Mouse (Mus musculus) adrenal gland, postnatal 14 days (tissue): ENCODE data around the gene Gpank1. TPM values are rescaled to one million over a fixed set of nuclear protein-coding genes. Genes with fewer than 3 reads are reported as not detected.
A peak's percentile ranks its signal among the peaks of the same experiment; 100 is the strongest.

Experiments
- DNase-seq: peaks from one replicate; pipeline ENCODE4 v3.0.0; 2021; ENCODE audit warnings: mixed read lengths
- total RNA-seq: library from RNA; stranded (reverse); gene quantifications from 2 replicates; pipeline ENCODE4 v1.2.3, GENCODE M21; 2021

Gpank1 gene
- total RNA-seq, 1 experiment from 2014 or later, result 11.3 TPM

DNA sequence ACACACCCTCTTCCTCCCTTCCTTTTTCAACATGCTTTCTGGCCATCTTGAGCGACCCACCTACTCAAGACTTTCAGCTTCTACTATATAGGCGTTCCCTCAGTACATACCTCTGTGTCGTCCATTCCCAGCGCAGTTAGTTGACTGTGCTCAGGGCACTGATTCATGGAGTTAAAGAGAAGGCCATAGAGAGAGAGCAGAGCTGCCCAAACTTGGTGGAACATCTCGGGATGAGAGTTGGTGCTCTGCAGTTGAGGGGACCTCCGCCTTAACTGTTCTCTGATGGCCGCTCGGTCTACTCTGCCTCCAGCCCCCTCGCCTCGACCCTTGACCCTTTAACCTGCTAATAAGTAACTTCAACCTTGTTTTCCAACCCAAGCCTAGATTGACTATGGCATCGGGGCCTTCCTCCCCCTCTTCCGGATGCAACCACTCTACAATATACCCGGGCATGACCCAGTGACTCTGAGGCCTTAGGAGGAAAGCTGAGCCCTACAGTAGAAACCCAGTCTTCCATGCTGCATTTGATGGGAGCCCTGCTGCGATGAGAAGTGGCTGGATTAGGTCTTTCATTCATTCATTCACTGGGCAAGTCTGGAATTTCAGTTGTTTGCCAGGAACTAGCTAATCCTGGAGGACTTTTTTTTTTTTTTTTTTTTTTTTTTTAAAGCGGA, 10.4 kb downstream of the Gpank1 start, which contains the start of gene Apom:
Gene Apom (minus strand): TSS at position 551 of the 674 bp plus-strand sequence.
- no peak for DNase-seq

GRCm38 (mm10) chr17:35132174-35132560, 10.9 kb downstream of the Gpank1 start:
- no peak for DNase-seq

DNA sequence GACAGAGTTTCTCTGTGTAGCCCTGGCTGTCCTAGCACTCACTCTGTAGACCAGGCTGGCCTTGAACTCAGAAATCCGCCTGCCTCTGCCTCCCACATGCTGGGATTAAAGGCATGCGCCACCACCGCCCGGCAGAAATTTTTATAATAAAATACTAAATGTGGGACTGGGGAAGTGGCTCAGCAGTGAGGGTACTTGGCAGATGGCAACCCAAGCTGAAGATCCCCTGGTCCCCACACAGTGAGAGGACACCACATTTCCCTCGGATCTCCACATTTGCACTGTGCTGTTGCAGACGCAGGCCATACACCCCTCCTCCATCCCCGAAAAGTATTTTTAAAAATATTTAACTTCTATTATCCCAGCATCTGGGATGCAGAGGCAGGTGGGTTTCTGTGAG, 12.3 kb downstream of the Gpank1 start:
- DNase-seq, result no peak

GRCm38 (mm10) chr17:35134801-35135590, 13.7 kb downstream of the Gpank1 start, which contains the start of gene Bag6:
Bag6 (plus strand) TSS chr17:35135178.
- peak; percentile 97 for DNase-seq

DNA sequence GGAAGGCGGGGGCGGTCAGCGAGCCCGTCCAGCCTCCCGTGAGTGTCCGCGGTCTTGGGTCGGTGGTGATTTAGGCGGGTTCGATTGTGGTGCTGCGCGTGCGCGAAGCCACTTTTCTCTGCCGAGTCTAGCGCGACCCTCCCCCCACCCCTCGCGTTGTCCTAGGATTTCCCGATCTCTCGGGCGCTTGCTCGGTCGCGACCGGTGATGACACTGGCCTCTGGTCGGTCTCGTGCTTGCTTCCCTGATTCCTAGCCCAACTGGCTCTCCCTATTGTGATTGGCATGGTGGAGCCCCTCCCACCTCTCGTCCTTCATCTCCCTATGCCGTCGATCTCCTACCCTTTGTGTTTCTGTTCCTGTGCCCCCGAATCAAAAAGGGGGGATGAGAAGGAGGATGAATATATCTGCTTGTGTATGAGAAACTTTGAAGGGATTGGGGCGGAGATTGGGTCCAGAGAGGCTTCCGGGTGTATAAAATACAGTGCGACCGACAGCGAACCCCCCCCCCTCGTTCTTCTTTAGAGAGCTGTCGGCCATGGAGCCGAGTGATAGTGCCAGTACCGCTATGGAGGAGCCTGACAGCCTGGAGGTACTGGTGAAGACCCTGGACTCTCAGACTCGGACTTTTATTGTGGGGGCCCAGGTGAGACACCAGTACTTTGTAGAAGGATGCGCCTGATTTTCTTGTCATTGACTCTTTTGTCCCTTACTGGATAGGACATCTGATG, 14.5 kb downstream of the Gpank1 start:
- DNase-seq, result no peak

DNA sequence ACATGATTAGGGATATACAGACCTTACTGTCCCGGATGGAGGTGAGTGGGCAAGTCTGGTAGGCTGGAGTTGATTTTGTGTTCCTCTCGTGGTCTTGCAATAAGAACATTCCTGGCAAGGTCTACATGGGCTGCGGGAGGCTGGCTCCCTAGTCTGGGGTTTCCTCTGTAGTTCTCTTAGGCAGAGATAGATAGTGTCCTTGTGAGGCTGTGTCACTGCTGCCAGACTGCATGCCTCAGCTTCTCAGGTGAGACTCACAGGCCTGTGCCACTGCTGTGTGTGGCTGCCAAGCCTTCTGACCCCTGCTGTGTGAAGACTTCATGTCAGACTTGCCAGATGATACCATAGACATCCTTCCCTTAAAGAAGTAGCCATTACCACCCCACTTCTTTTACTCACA, 18.0 kb downstream of the Gpank1 start:
- DNase-seq, result peak; percentile 54

DNA sequence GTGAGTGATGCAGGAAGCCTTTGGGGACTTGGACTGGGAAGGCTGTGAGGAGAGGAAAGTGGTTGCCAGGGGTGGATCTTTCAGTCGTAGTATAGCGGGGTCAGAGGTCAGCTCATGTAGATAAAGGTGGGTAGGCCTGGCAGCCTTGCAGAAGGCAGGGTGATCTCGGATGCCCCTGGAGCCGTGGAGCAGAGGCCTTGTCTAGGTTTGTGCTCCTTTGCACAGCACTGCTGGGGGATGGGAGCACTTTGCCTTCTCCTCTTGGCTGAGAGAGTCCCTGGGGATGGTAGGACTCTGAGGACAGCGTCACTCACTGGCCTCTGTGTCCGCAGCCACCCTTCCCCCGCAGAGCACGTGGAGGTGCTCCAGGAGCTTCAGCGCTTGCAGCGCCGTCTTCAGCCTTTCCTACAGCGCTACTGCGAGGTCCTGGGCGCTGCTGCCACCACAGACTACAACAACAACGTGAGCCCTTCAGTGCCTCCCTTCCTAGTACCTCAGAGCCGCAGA, 19.3 kb downstream of the Gpank1 start:
- peak; percentile 79 for DNase-seq

- DNase-seq, result peak; percentile 92
These were observed 20.7 kb downstream of the Gpank1 start for GRCm38 (mm10) chr17:35141971-35142370.

- DNase-seq, result no peak
These were observed 24.9 kb downstream of the Gpank1 start for GRCm38 (mm10) chr17:35146139-35146538.

GRCm38 (mm10) chr17:35147348-35147747, 26.1 kb downstream of the Gpank1 start:
- DNase-seq, result no peak

DNA sequence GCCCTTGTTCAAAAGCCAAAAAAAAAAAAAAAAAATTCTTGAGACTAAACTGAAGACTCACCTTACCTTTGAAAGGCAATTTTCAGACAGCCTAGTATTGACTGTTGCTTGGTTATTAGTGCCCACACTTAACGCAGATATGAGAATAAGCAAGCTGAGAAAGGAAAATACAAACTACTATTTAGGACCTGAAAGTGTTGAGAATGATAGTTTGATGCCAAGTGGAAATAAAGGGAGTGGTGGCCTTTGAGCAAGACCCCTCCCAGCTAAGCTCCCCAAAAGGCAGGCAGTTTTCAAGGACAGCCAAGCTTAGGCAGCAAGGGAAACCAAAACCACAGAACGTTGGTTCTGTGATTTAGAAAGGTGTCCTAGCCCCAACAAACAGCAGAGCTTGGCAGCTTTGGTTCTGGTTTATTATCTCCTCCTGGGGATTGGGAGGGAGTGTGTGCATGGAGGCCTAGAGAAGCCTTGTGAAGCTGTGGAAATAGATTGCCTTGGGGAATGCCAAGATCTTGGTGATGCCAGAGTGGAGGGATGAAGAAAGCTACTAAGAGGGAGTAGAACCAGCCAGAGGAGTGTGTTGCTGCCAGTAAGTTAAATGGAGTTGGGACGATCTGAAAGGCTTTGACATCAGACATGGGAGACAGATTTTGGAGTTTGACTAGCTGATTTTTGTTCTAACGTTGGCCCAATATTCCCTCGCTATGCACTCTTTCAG, 26.8 kb downstream of the Gpank1 start:
- DNase-seq, result peak; percentile 63

- DNase-seq, result no peak
These were observed 30.9 kb downstream of the Gpank1 start for GRCm38 (mm10) chr17:35152121-35152520.

DNA sequence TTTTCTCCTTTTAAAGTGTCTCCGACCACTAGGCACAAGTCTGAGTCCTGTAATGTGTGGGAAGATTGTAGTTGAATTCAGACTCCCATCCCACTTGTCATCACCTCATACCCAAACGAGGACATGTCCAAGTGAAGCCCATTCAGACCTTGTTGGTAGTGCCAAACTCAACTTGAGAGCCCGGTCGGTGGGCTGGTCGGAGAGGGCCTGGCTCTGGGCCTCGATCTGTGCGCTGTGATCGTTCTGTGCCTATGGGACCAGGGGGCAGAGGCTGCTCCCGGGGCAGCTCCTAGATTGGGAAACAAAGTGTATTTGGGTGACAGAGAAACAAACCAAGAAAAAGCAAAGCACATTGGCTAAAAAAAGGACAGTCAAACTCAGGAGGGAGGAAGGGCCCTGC, 31.8 kb downstream of the Gpank1 start:
- DNase-seq, result no peak

- no peak for DNase-seq
These were observed 32.7 kb downstream of the Gpank1 start for GRCm38 (mm10) chr17:35153931-35154330.

DNA sequence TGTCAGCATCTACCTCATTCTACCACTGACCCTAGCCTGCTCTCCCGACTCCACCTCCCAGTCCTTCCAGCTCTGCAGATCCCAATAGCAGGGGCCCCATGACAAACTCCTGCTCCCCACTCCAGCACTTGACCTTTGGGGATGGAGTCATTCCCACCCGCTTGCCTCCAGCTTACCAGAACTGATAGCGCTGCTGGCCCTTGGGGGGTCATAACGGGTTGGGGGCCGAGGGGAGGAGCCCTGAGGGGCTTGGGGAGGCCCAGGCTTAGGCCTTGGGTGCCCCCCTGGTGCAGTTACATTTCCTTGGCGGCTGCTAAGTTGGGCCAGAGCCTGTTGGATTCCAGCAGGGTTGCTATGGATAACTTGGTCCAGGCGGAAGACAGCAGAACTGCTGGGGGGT, 33.4 kb downstream of the Gpank1 start:
- DNase-seq, result no peak

DNA sequence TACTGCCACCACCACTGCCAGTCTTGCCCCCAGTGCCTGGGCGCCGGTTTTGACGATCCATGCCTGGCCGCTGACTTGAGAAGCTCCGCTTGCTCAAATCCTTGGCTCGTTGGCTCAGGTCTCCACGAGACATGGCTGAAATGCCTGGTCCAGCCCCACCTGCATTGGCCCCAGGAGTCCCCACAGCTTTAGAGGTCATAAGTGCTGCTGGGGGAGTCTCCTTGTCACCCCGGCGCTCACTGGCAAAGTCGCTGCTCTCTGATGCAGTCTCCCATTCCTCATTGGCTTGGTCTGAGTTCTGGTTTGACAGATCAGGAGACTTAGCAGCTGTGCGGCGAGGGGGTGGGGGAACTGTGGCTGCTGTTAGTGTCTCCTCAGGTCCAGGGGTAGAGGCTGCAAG, 34.2 kb downstream of the Gpank1 start:
- DNase-seq, result no peak

- no peak for DNase-seq
These were observed 35.4 kb downstream of the Gpank1 start for GRCm38 (mm10) chr17:35156461-35157200.

GRCm38 (mm10) chr17:35157254-35157653, 36.0 kb downstream of the Gpank1 start:
- no peak for DNase-seq

DNA sequence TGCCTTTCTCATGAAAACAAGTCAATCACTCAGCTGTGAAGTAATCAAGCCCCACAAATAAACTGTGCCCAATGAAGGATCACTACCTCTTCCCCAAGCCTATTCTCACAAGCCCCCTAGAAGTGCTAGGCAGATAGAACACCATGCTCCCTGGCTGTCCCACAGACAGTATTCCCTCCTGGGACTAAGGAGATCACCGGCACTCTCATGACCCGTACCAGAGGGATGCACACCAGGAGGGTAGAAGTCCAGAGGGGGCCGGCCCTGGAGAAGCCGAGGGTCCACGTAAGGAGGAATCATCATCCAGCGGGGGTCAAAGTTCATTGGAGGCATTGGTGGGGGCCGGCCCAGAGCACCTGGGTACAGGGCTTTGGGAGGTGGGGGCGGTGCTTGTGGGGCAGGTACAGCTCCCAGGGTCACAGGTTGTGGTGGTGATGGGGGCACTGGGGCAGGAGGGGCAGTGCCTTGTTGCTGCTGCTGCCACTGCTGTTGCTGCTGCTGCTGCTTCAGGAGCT, 36.5 kb downstream of the Gpank1 start:
- DNase-seq, result no peak

DNA sequence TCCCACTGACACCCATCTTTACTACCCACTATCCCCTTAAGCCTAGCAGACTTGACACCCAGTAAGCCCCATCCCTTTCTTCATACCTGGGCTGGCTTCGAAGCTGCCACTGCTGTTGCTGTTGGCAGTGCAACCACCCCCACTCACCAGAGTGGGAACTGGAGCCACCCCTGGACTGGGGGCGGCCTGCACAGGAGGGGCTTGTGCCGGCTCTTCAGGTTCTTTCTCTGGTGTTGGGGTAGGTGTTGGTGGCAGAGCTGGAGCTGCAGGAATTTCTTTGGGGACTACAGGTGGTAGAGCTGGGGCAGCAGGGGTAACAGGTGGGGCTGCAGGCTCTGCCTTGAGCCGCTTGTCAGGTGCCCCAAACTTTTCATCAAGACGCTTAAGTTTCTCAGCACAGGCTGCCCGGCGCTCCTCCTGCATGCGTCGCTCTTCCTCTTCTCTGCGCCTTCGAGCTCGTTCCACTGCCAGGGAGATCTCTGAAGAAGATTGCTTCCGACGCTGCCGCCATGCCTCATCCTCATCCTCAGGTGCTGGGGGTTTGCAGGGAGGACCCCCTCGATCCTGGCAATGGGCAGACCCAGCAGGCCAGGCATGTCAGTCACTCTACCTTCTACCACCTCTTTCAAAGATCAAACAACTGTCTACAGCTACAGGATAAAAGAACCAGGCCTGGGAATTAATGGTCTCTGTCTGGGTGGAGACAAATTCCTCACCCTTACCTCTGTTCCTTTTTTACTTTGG, 37.8 kb downstream of the Gpank1 start:
- DNase-seq, result no peak
